Mouse (Mus musculus) stomach, adult 2 months (tissue): ENCODE data around the gene Zc3hav1. TPM values are rescaled to one million over a fixed set of nuclear protein-coding genes. Genes with fewer than 3 reads are reported as not detected.

Source experiments
- polyA plus RNA-seq: library from polyadenylated mRNA; depleted of rRNA; stranded (reverse); fragments of >200 nt; gene quantifications from 2 replicates; pipeline ENCODE4 v1.2.3, GENCODE M21; 2012; rRNA removed

The Zc3hav1 gene
- 6.1 and 8.0 TPM in 2 replicates for polyA plus RNA-seq

DNA sequence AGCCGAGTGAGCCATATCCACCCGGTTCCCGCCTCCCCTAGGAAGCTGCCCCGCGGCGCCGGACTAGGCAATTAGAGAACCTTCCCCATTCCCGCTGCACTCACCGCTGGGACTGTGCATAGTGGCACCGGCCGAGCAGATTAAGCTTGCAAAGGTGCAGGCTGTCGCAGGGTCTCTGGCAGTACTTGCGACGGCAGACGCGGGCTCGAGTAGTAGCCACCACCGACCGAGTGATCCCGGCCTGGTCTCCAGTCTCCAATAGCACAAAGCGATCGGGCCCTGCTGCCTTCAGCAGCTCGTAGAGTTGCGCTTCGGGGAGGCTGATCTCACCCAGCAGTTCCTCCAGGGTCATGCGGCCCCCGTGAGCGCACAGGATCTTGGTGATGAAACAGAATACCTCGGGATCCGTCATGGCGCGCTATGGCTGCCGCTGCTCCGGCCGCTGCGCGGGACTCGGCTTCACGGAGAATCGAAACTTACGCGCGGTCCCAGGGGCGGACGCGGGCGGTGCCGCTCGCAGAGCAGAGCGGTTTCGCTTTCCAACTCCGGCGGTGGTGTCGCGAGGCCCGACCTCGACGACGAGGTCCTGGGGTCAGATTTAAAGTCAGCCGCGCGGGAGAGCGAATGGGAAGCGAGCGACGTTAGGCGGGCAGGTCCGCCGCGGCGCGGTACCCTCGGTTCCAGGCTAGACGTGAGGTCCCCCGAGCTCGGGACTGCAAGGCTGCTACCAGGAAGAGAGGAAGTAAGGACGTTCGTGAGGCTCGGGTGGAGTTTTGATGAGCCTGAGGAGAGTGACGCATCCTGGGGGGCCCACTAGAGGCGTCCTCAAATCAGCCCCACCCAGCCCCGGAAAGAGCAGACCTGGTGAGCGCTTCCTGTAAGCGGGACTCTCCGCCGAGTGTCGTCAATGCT, at the start of gene Zc3hav1:
Gene Zc3hav1, minus strand, starts transcription at position 793 of the 912 bp plus-strand sequence.

DNA sequence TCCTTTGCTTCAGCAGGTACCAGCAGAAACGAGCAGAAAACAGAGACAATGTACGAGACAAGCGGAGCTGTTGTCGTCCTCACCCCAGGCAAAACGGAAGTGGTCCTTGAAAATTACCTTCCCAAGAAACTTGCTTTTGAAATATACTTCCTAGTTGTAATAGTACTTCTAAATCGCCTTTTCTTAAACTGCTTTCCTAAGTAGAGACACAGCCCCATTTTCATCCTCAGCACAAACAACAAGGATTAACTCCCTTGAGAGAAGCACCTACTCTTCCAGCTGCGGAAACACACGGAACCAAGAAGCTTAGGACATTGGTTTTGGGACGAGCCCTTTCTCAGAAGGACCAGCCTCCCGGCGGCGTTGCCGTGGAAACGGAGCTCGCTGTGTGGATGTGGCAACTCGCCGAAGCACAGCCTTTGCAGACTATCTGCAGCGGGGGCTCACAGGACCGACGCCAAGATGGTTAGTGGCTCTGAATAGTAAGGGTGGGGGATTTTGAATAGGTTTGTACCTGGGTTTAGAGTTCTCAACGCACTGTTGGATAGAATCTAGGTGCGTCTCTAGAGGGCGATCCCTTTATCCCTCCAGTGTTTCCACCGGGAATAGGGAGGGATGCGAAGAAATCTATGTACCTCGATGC, 26.8 kb upstream of the Zc3hav1 start, which contains the start of gene Ttc26:
Gene Ttc26, plus strand, starts transcription at position 341 of the 643 bp plus-strand sequence.

DNA sequence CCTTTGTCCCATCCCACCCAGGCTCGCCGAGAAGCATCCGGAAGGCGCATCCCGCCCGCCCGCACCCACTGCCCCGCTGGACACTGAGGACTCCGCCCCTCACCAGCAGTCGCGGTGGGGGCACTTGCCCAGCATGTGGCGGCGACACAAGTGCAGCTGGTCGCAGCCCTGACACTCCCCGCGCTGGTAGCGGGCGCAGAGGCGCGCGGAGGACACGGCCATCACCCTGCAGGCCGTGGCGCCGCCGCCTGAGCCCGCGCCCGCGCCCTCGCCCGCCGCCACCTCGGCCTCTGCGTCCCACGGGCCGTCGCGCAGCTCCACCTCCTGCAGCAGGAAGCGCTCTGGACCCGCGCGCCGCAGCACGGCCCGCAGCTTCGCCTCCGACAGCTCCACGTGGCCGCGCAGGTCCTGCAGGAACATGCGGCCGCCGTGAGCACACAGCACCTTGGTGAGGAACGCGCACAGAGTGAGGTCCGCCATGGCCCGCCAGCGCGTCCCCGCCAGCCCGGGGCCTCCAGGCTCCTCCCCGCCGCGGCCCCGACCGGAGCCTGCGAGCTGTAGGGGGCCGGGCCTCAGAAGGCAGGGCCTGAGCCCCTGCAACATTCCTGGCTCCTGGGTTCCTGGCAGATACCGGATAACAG, 55.5 kb downstream of the Zc3hav1 start, which contains the start of gene Zc3hav1l:
Gene Zc3hav1l, minus strand, starts transcription at position 499 of the 641 bp plus-strand sequence.

Other genes starting within 250 kb of the Zc3hav1 start
- gene Tmem213, start 245.3 kb downstream of the Zc3hav1 start, polyA plus RNA-seq, result 5.8 and 7.3 TPM in 2 replicates
- gene Atp6v0a4, start 230.0 kb downstream of the Zc3hav1 start, polyA plus RNA-seq, result 6.4 and 11.4 TPM in 2 replicates
- 0.92 and 1.1 TPM in 2 replicates for gene D630045J12Rik, start 100.6 kb downstream of the Zc3hav1 start, polyA plus RNA-seq
- gene Zc3hav1l, start 55.3 kb downstream of the Zc3hav1 start, polyA plus RNA-seq, result 0.59 and 0.68 TPM in 2 replicates
- 0.15 and 0.17 TPM in 2 replicates for gene Ttc26, start 26.9 kb upstream of the Zc3hav1 start, polyA plus RNA-seq
- gene Ubn2, start 79.3 kb upstream of the Zc3hav1 start, polyA plus RNA-seq, result 0.60 and 1.5 TPM in 2 replicates
- 211 and 417 TPM in 2 replicates for gene Fmc1, start 178.9 kb upstream of the Zc3hav1 start, polyA plus RNA-seq
- 7.0 and 7.2 TPM in 2 replicates for gene Luc7l2, start 196.7 kb upstream of the Zc3hav1 start, polyA plus RNA-seq